Mouse (Mus musculus) retina, embryonic 14.5 days (tissue): ENCODE measurements around the gene Ppme1.

Source experiments
- DNase-seq: peaks from one replicate; pipeline ENCODE4 v3.0.0-alpha.2; 2015; ENCODE audit warnings: low spot score

The Ppme1 gene

GRCm38 (mm10) chr7:100279803-100280202 lies 92.3 kb downstream of the Ppme1 start:
- DNase-seq = peak; percentile 82
